Mouse (Mus musculus) heart, embryonic 12.5 days (tissue): ENCODE measurements around the gene Pigx. TPM values are rescaled to one million over a fixed set of nuclear protein-coding genes. Genes with fewer than 3 reads are reported as not detected.
"Not testable (repeated sequence)": the region's sequence is repeated elsewhere in the genome, so short reads cannot be mapped to it uniquely, and the experiment has no call there.

Source experiments
- ATAC-seq: fragments of 200-750 bp; cut with Nextera tagmentation; 2 replicates; pipeline ENCODE4 v1.8.0; 2017; ENCODE audit warnings: moderate TSS enrichment, moderate library complexity; ENCODE audit not compliant: insufficient number of reproducible peaks, low FRiP score
- H3K27ac ChIP-seq: fragments of 300-500 bp; sonication (generic); 2 replicates; pipeline ENCODE4 v1.5.1; 2016; ENCODE audit warnings: mild to moderate bottlenecking, moderate library complexity; ENCODE audit not compliant: poor library complexity, severe bottlenecking
- H3K27me3 ChIP-seq: fragments of 300-500 bp; sonication (generic); replicated peaks from 2 replicates; pipeline ENCODE4 v1.6.1; 2016; ENCODE audit warnings: mild to moderate bottlenecking, moderate library complexity
- H3K36me3 ChIP-seq: fragments of 300-500 bp; sonication (generic); 2 replicates; pipeline ENCODE4 v1.6.1; 2016; ENCODE audit warnings: mild to moderate bottlenecking, moderate library complexity
- H3K4me1 ChIP-seq: fragments of 300-500 bp; sonication (generic); replicated peaks from 2 replicates; pipeline ENCODE4 v1.6.1; 2016; ENCODE audit warnings: mild to moderate bottlenecking
- H3K4me2 ChIP-seq: fragments of 300-500 bp; sonication (generic); 2 replicates; pipeline ENCODE4 v1.6.1; 2016; ENCODE audit warnings: mild to moderate bottlenecking, moderate library complexity
- H3K4me3 ChIP-seq: fragments of 300-500 bp; sonication (generic); 2 replicates; pipeline ENCODE4 v1.5.1; 2016; ENCODE audit warnings: mild to moderate bottlenecking
- H3K9ac ChIP-seq: fragments of 300-500 bp; sonication (generic); 2 replicates; pipeline ENCODE4 v1.6.1; 2016; ENCODE audit warnings: mild to moderate bottlenecking, moderate library complexity
- H3K9me3 ChIP-seq: fragments of 300-500 bp; sonication (generic); replicated peaks from 2 replicates; pipeline ENCODE4 v1.6.1; 2016; ENCODE audit warnings: mild to moderate bottlenecking, moderate library complexity
- WGBS: fragments of 180-500 bp; shearing (Covaris S2); methylation state at CpG from one replicate; pipeline ENCODE4 v1.1.7; 2016; 5-methylcytosine and 5-hydroxymethylcytosine counted together
- polyA plus RNA-seq: library from polyadenylated mRNA; unstranded; fragments of >200 nt; fragmentation: Nextera tagmentation; extraction: Ambion mirVana; gene quantifications from 2 replicates; pipeline ENCODE4 v1.2.1, GENCODE M21; 2016

The Pigx gene
- polyA plus RNA-seq, 1 experiment from 2014 or later = 76.0 TPM

- peaks cover 2% of the 10 kb centered on the region for H3K36me3 ChIP-seq
Measured at GRCm38 (mm10) chr16:32078408-32078990, 21.0 kb downstream of the Pigx start.

GRCm38 (mm10) chr16:32077648-32078407 is 21.7 kb downstream of the Pigx start:
- peak overlapping the region; percentile 73 for H3K4me2 ChIP-seq
- peak overlapping the region; percentile 96 for H3K9ac ChIP-seq
- H3K4me1 ChIP-seq = peaks cover 14% of the 10 kb centered on the region
- no peaks in the 10 kb centered on the region for H3K9me3 ChIP-seq
- H3K4me3 ChIP-seq = peak overlapping the region; percentile 71
- WGBS = 7% methylated on average over 13 of the region's 13 CpGs
- H3K27me3 ChIP-seq = no peaks in the 10 kb centered on the region
- ATAC-seq = no peak
- no peaks in the 10 kb centered on the region for H3K36me3 ChIP-seq
- H3K27ac ChIP-seq = peak overlapping the region; percentile 95

More at GRCm38 (mm10) chr16:32078408-32078990, 21.0 kb downstream of the Pigx start:
- Histone ChIP-seq H3K4me1 (peaks cover 14% of the 10 kb centered on the region), H3K9ac (peak overlapping the region; percentile 96), H3K27ac (peak overlapping the region; percentile 95), H3K4me3 (peak overlapping the region; percentile 71), H3K4me2 (peak overlapping the region; percentile 73), H3K9me3 (no peaks in the 10 kb centered on the region), H3K27me3 (no peaks in the 10 kb centered on the region)
- ATAC-seq = no peak
- under 1% methylated on average over 30 of the region's 30 CpGs for WGBS

GRCm38 (mm10) chr16:32076406-32076805 is 23.1 kb downstream of the Pigx start:
- no peak overlapping the region for H3K4me2 ChIP-seq

GRCm38 (mm10) chr16:32075762-32076161 is 23.8 kb downstream of the Pigx start:
- Histone ChIP-seq H3K9ac (no peak overlapping the region), H3K4me1 (peaks cover 25% of the 10 kb centered on the region), H3K4me2 (no peak overlapping the region), H3K27me3 (no peaks in the 10 kb centered on the region), H3K9me3 (no peaks in the 10 kb centered on the region), H3K4me3 (no peak overlapping the region), H3K27ac (no peak overlapping the region), H3K36me3 (no peaks in the 10 kb centered on the region)
- WGBS = 62% methylated on average over 1 of the region's 1 CpGs
- ATAC-seq = no peak

More at GRCm38 (mm10) chr16:32076406-32076805, 23.1 kb downstream of the Pigx start:
- 67% methylated on average over 3 of the region's 3 CpGs for WGBS
- H3K27me3 ChIP-seq = no peaks in the 10 kb centered on the region
- H3K27ac ChIP-seq = no peak overlapping the region
- H3K9ac ChIP-seq = no peak overlapping the region
- ATAC-seq = no peak
- peaks cover 21% of the 10 kb centered on the region for H3K4me1 ChIP-seq
- no peaks in the 10 kb centered on the region for H3K36me3 ChIP-seq
- H3K4me3 ChIP-seq = no peak overlapping the region
- no peaks in the 10 kb centered on the region for H3K9me3 ChIP-seq

DNA sequence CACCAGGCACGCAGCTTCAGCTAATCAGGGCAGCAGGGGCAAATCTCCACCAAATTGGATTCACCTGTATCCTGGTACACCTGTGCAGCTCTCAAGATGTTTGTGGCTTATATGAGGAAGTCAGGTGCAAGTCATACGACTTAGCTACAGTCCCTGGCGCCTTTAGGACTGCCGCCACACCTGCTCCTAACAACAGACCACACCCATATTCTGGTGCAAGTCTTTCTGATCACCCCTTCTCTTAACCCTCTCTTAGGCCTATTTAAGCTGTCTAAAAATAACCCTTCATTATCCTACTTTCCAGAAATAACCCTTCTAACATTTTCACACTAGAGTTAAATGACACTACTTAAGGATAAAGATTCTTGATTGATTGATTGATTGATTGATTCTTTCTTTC is 29.5 kb downstream of the Pigx start:
- H3K4me3 ChIP-seq, H3K27me3 ChIP-seq, H3K36me3 ChIP-seq, H3K27ac ChIP-seq, H3K4me2 ChIP-seq, H3K9ac ChIP-seq, H3K9me3 ChIP-seq, ATAC-seq: not testable (repeated sequence)
- peaks cover 57% of the 10 kb centered on the region for H3K4me1 ChIP-seq
- WGBS = 48% methylated on average over 4 of the region's 4 CpGs

DNA sequence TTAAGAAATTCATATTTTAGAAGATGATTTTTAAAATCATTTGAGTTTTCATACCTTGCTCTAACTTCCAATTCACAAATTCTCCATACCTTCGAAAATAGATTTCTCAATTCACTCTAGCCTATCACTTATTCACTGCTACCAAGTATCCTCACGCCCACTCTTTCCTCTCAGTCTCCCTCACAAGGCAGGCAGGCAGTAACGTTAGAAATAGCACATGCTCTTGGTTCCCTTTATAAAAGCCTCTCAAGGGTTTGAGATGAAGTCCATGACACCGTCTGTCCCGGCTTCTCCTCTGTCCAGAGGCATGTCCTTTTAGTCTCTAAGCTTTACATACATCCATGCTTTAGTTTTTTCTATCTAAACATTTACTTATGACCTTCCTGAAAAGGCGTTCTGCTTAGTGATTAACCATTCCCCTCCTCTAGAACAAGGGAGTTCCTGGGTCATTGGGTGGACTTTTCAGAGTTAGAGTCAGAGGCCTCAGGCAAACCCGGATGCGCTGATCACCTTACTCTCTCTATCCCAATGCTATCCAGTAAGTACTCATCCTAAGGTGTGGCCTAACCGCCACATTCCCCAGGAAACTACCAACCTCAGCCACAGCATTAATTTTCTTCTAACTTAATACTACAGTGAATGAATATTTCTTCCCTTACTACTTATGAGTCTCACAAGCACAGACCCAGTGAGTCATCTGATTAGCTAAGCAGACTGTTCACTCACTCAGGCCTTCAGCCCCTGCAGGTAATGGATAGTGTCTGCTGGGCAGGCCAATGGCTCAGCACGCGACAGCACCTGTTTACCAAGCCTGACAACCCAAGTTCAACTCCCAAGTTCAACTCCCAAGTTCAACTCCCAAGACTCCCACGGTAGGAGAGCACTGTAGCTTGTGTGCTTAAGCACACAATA is 30.9 kb downstream of the Pigx start:
- no peaks in the 10 kb centered on the region for H3K27me3 ChIP-seq
- WGBS = 64% methylated on average over 12 of the region's 12 CpGs
- H3K9ac ChIP-seq = no peak overlapping the region
- H3K4me3 ChIP-seq = no peak overlapping the region
- H3K9me3 ChIP-seq = no peaks in the 10 kb centered on the region
- H3K27ac ChIP-seq = no peak overlapping the region
- H3K36me3 ChIP-seq = no peaks in the 10 kb centered on the region
- ATAC-seq = no peak
- H3K4me1 ChIP-seq = peaks cover 66% of the 10 kb centered on the region
- H3K4me2 ChIP-seq = no peak overlapping the region

GRCm38 (mm10) chr16:32066899-32067298 is 32.6 kb downstream of the Pigx start:
- no peaks in the 10 kb centered on the region for H3K36me3 ChIP-seq
- 100% methylated on average over 1 of the region's 1 CpGs for WGBS
- no peak overlapping the region for H3K27ac ChIP-seq
- no peaks in the 10 kb centered on the region for H3K27me3 ChIP-seq
- H3K4me3 ChIP-seq = no peak overlapping the region
- H3K9me3 ChIP-seq = no peaks in the 10 kb centered on the region
- peak; percentile 45; the same call in 1 of the 2 replicates for ATAC-seq
- no peak overlapping the region for H3K4me2 ChIP-seq
- H3K4me1 ChIP-seq = peaks cover 72% of the 10 kb centered on the region
- H3K9ac ChIP-seq = no peak overlapping the region

DNA sequence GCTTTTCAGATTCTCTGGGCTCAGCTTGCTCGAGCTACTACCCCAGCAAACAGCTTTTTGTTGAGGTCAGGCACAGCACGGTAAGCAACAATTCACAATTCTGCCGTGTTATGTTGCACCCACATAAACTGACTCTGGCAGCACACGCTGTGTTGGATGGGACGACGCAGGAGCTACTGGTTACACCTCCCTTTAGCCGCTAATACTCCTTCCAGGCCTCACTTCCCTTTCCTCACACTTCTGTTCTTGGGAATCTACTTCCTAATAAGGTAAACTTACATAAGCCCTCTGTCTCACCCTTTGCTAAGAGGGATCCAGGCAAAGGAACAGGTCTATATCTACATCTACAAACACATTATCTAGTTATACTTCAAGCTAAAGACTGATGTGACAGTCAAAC is 35.6 kb downstream of the Pigx start:
- 47% methylated on average over 7 of the region's 7 CpGs for WGBS

DNA sequence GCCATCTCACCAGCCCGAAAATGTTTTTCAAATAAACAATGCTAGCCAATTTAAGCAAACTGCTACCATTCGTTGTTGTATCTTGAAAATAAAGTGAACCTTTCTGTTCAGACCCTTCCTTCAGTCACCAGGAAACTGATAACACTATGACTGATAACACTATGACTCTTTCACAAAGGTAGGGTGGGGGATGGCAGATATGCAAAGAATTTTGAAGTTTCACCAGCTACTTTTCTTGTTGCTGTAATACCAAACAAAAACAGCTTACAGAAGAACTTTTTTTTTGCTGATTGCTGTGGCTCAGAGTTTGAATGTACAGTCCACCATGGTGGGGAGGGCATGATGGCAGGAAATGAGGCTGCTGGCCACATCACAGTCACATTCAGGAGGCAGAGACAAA is 37.3 kb downstream of the Pigx start:
- 42% methylated on average over 2 of the region's 2 CpGs for WGBS
- H3K4me1 ChIP-seq = peaks cover 55% of the 10 kb centered on the region
- no peak for ATAC-seq
- H3K9me3 ChIP-seq = no peaks in the 10 kb centered on the region
- H3K36me3 ChIP-seq = no peaks in the 10 kb centered on the region
- no peaks in the 10 kb centered on the region for H3K27me3 ChIP-seq
- H3K4me3 ChIP-seq = no peak overlapping the region
- H3K4me2 ChIP-seq = no peak overlapping the region
- no peak overlapping the region for H3K9ac ChIP-seq
- H3K27ac ChIP-seq = 0 out of 2 replicates have a peak overlapping the region, but pooled peaks have one; percentile 8

More for the DNA sequence above, 35.6 kb downstream of the Pigx start:
- Histone ChIP-seq H3K4me2 (no peak overlapping the region), H3K27ac (no peak overlapping the region), H3K9ac (no peak overlapping the region), H3K4me1 (peaks cover 63% of the 10 kb centered on the region), H3K27me3 (no peaks in the 10 kb centered on the region), H3K4me3 (no peak overlapping the region), H3K9me3 (no peaks in the 10 kb centered on the region), H3K36me3 (no peaks in the 10 kb centered on the region)
- ATAC-seq = no peak

GRCm38 (mm10) chr16:32059840-32060523 is 39.6 kb downstream of the Pigx start:
- Histone ChIP-seq H3K4me2 (no peak overlapping the region), H3K9ac (no peak overlapping the region), H3K4me3 (no peak overlapping the region), H3K9me3 (no peaks in the 10 kb centered on the region), H3K4me1 (peaks cover 37% of the 10 kb centered on the region), H3K36me3 (no peaks in the 10 kb centered on the region), H3K27me3 (no peaks in the 10 kb centered on the region), H3K27ac (no peak overlapping the region)
- ATAC-seq = no peak
- WGBS = 70% methylated on average over 6 of the region's 6 CpGs
